Mouse (Mus musculus): Measurements from ENCODE around the gene Tex21.

DNA sequence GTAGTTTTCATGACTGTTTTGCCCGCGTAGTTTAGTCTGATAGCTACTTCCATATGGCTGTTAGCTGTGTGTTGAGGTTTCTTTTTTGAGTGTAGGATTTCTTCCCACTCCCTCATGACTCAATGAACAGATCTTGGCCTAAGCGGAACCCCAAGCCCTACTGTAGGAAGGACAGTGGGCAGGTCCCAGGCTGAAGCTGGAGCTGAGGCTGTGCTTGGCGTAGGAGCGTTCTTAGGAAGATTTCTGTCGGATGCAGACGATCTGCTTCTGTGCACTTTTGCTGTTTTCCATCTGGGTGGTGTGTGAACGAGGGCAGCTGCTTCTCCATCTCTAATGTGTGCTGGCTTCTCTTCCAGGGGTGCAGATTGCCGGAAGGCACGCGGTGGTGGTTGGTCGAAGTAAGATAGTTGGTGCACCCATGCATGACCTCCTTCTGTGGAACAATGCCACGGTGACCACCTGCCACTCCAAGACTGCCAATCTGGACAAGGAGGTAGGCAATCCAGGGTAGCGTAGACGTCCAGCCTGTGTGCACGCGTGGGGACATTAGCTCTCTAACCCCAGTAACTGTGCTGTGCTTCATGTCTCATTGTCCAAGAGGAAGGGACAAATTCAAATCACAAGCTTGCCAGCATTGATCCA lies 36.1 kb upstream of the Tex21 start:
- TF ChIP-seq CTCF (IDR thresholded peaks at IDR 0.05; ENCODE audit: low read depth, low read length) (no peak), POLR2A (IDR thresholded peaks at IDR 0.05; ENCODE audit: extremely low read depth, insufficient read depth, low read length) (no peak)

Data from liver, adult 2 months (tissue).